Mouse (Mus musculus) heart, postnatal 10 days (tissue): ENCODE data around the gene Adam3. TPM values are rescaled to one million over a fixed set of nuclear protein-coding genes. Genes with fewer than 3 reads are reported as not detected.

Experiments used
- DNase-seq, 2 experiments: peaks; one replicate each; pipeline ENCODE4 v3.0.0; 2021
- intact Hi-C: fragments of 180-260 bp; cut with DNase I; formaldehyde crosslinking; loops from one replicate; pipeline ENCODE4 v1.15.1; 2025
- total RNA-seq, 2 experiments: library from RNA; stranded (reverse); gene quantifications; 2 replicates each; pipeline ENCODE4 v1.2.3; 2021

Adam3 gene
- not detected for total RNA-seq

- no peak for DNase-seq
- intact Hi-C loops: no loop called here
Measured at GRCm38 (mm10) chr8:24725630-24726029, at the start of gene Adam3. Gene Adam3 (minus strand): TSS chr8:24725852.

- DNase-seq: no peak
- intact Hi-C loops: no loop called here
Measured at GRCm38 (mm10) chr8:24724886-24725626, 596 bp downstream of the Adam3 start.

Other genes with a start within 250 kb of the Adam3 start
- gene Adam5, start 98.5 kb upstream of the Adam3 start, total RNA-seq: under 1 TPM in 1 of 2 experiments, not detected in 1; 0.24 TPM